Mouse (Mus musculus) lung, postnatal 0 days (tissue): ENCODE results near the gene Zcchc17. TPM values are rescaled to one million over a fixed set of nuclear protein-coding genes. Genes with fewer than 3 reads are reported as not detected.

Experiments used
- ATAC-seq: fragments of 200-750 bp; cut with Nextera tagmentation; 2 replicates; pipeline ENCODE4 v1.8.0; 2017; ENCODE audit warnings: moderate library complexity
- DNase-seq: peaks from one replicate; pipeline ENCODE4 v3.0.0-alpha.2; 2016; ENCODE audit warnings: low spot score
- H3K27ac ChIP-seq: fragments of 300-500 bp; sonication (generic); 2 replicates; pipeline ENCODE4 v1.5.1; 2014; ENCODE audit warnings: antibody characterized with exemption, mild to moderate bottlenecking, low read length, mixed read lengths
- H3K27me3 ChIP-seq: fragments of 300-500 bp; sonication (generic); replicated peaks from 2 replicates; pipeline ENCODE4 v1.6.1; 2014; ENCODE audit warnings: low read length, mixed read lengths; ENCODE audit not compliant: insufficient read depth
- H3K36me3 ChIP-seq: fragments of 300-500 bp; sonication (generic); 2 replicates; pipeline ENCODE4 v1.6.1; 2014; ENCODE audit warnings: low read length, mixed read lengths; ENCODE audit not compliant: insufficient read depth
- H3K4me1 ChIP-seq: fragments of 300-500 bp; sonication (generic); 2 replicates; pipeline ENCODE4 v1.6.1; 2014; ENCODE audit warnings: antibody characterized with exemption, low read depth, low read length, mixed read lengths; ENCODE audit not compliant: insufficient read depth
- H3K4me2 ChIP-seq: fragments of 300-500 bp; sonication (generic); replicated peaks from 2 replicates; pipeline ENCODE4 v1.6.1; 2014; ENCODE audit warnings: low read depth, mild to moderate bottlenecking, low read length, moderate library complexity, mixed read lengths
- H3K4me3 ChIP-seq: fragments of 300-500 bp; sonication (generic); 2 replicates; pipeline ENCODE4 v1.5.1; 2014; ENCODE audit warnings: low read depth, low read length
- H3K9ac ChIP-seq: fragments of 300-500 bp; sonication (generic); replicated peaks from 2 replicates; pipeline ENCODE4 v1.6.1; 2014; ENCODE audit warnings: low read depth, mild to moderate bottlenecking
- H3K9me3 ChIP-seq: fragments of 300-500 bp; sonication (generic); 2 replicates; pipeline ENCODE4 v1.6.1; 2016; ENCODE audit warnings: low read length, mixed read lengths
- CTCF ChIP-seq: IDR thresholded peaks from 2 replicates; pipeline ENCODE4 v1.5.1; 2016; ENCODE audit warnings: antibody characterized with exemption, mild to moderate bottlenecking
- EP300 ChIP-seq: IDR thresholded peaks from 2 replicates; pipeline ENCODE4 v1.6.1; 2016; ENCODE audit warnings: antibody characterized with exemption, mild to moderate bottlenecking, control low read depth
- WGBS: fragments of 180-500 bp; shearing (Covaris S2); extraction: QIAGEN DNeasy Blood & Tissue Kit; methylation state at CpG from one replicate; pipeline ENCODE4 v1.1.7; 2014; 5-methylcytosine and 5-hydroxymethylcytosine counted together
- polyA plus RNA-seq: library from polyadenylated mRNA; unstranded; fragments of >200 nt; fragmentation: Nextera tagmentation; extraction: Ambion mirVana; gene quantifications from 2 replicates; pipeline ENCODE4 v1.2.1, GENCODE M21; 2015

Gene Zcchc17
- polyA plus RNA-seq, 1 experiment from 2014 or later: 48.2 TPM

GRCm38 (mm10) chr4:130379181-130379580 is 19.4 kb upstream of the Zcchc17 start:
- Histone ChIP-seq H3K9ac (no peak overlapping the region), H3K4me2 (no peak overlapping the region), H3K36me3 (peaks cover 29% of the 10 kb centered on the region), H3K9me3 (no peaks in the 10 kb centered on the region), H3K27ac (no peak overlapping the region), H3K4me1 (no peaks in the 10 kb centered on the region), H3K4me3 (no peak overlapping the region), H3K27me3 (no peaks in the 10 kb centered on the region)
- DNase-seq: no peak
- WGBS: 100% methylated on average over 2 of the region's 2 CpGs
- TF ChIP-seq EP300 (no peak), CTCF (no peak)
- ATAC-seq: no peak

- 79% methylated on average over 4 of the region's 4 CpGs for WGBS
- DNase-seq (no peak), ATAC-seq (no peak)
- Histone ChIP-seq H3K4me3 (no peak overlapping the region), H3K36me3 (peaks cover 23% of the 10 kb centered on the region), H3K27ac (no peak overlapping the region), H3K4me1 (no peaks in the 10 kb centered on the region), H3K9me3 (no peaks in the 10 kb centered on the region), H3K9ac (no peak overlapping the region), H3K27me3 (no peaks in the 10 kb centered on the region), H3K4me2 (no peak overlapping the region)
- no peak for TF ChIP-seq CTCF
- no peak for TF ChIP-seq EP300
Measured at GRCm38 (mm10) chr4:130377500-130377899, 17.8 kb upstream of the Zcchc17 start.

- Histone ChIP-seq H3K27me3 (no peaks in the 10 kb centered on the region), H3K9ac (no peak overlapping the region), H3K4me2 (no peak overlapping the region), H3K27ac (no peak overlapping the region), H3K4me1 (no peaks in the 10 kb centered on the region), H3K36me3 (peaks cover 23% of the 10 kb centered on the region), H3K4me3 (no peak overlapping the region), H3K9me3 (no peaks in the 10 kb centered on the region)
- TF ChIP-seq CTCF (peak; percentile 44), EP300 (no peak)
- 83% methylated on average over 4 of the region's 4 CpGs for WGBS
- ATAC-seq: no peak
- no peak for DNase-seq
Measured at GRCm38 (mm10) chr4:130376675-130377074, 16.9 kb upstream of the Zcchc17 start.

- H3K27me3 ChIP-seq: no peaks in the 10 kb centered on the region
- WGBS: 2% methylated on average over 19 of the region's 19 CpGs
- peak overlapping the region; percentile 89 for H3K9ac ChIP-seq
- DNase-seq (no peak), ATAC-seq (peak; percentile 10; the same call in 1 of the 2 replicates)
- peak overlapping the region; percentile 71 for H3K27ac ChIP-seq
- H3K36me3 ChIP-seq: peaks cover 13% of the 10 kb centered on the region; the same call in 1 of the 2 replicates
- H3K4me1 ChIP-seq: peaks cover 5% of the 10 kb centered on the region; the same call in 1 of the 2 replicates
- TF ChIP-seq CTCF (no peak), EP300 (no peak)
- peak overlapping the region; percentile 94 for H3K4me3 ChIP-seq
- no peaks in the 10 kb centered on the region for H3K9me3 ChIP-seq
- H3K4me2 ChIP-seq: peak overlapping the region; percentile 64
Measured at GRCm38 (mm10) chr4:130360238-130360590, 471 bp upstream of the Zcchc17 start.

GRCm38 (mm10) chr4:130357946-130358345 is 1.8 kb downstream of the Zcchc17 start:
- DNase-seq (no peak), ATAC-seq (no peak)
- Histone ChIP-seq H3K27me3 (no peaks in the 10 kb centered on the region), H3K36me3 (0 out of 2 replicates have a peak, but pooled peaks cover 6% of the 10 kb centered on the region), H3K9me3 (no peaks in the 10 kb centered on the region), H3K4me3 (no peak overlapping the region), H3K9ac (no peak overlapping the region), H3K4me1 (peaks cover 5% of the 10 kb centered on the region; the same call in 1 of the 2 replicates), H3K4me2 (no peak overlapping the region), H3K27ac (no peak overlapping the region)
- no peak for TF ChIP-seq EP300
- no peak for TF ChIP-seq CTCF

GRCm38 (mm10) chr4:130352588-130352987 is 7.2 kb downstream of the Zcchc17 start:
- H3K36me3 ChIP-seq: peaks cover 21% of the 10 kb centered on the region

More at GRCm38 (mm10) chr4:130352588-130352987, 7.2 kb downstream of the Zcchc17 start:
- no peak for ATAC-seq
- DNase-seq: no peak
- Histone ChIP-seq H3K27me3 (no peaks in the 10 kb centered on the region), H3K27ac (no peak overlapping the region), H3K9ac (no peak overlapping the region), H3K9me3 (no peaks in the 10 kb centered on the region), H3K4me3 (no peak overlapping the region), H3K4me2 (no peak overlapping the region), H3K4me1 (no peaks in the 10 kb centered on the region)
- TF ChIP-seq EP300: no peak
- no peak for TF ChIP-seq CTCF
- WGBS: 86% methylated on average over 7 of the region's 7 CpGs
